Mouse (Mus musculus) embryonic fibroblast, embryonic 13.5 days (primary cell): ENCODE data around the gene Cryge. TPM values are rescaled to one million over a fixed set of nuclear protein-coding genes. Genes with fewer than 3 reads are reported as not detected.

Source experiments
- H3K27ac ChIP-seq: 2 replicates; pipeline ENCODE4 v1.5.1; 2012; ENCODE audit warnings: low read length, control low read depth, inconsistent platforms; ENCODE audit not compliant: insufficient read depth
- H3K4me1 ChIP-seq: 2 replicates; pipeline ENCODE4 v1.6.1; 2011; ENCODE audit warnings: low read length; ENCODE audit not compliant: control insufficient read depth, insufficient read depth
- H3K4me3 ChIP-seq: 2 replicates; pipeline ENCODE4 v1.5.1; 2011; ENCODE audit warnings: mild to moderate bottlenecking, control low read depth, low read length; ENCODE audit not compliant: insufficient read depth
- CTCF ChIP-seq: IDR thresholded peaks from 2 replicates; pipeline ENCODE4 v1.5.1; 2011; ENCODE audit warnings: mild to moderate bottlenecking, control low read depth, low read length, moderate library complexity, borderline replicate concordance; ENCODE audit not compliant: insufficient read depth
- POLR2A ChIP-seq: IDR thresholded peaks from 2 replicates; pipeline ENCODE4 v1.6.1; 2011; ENCODE audit warnings: low read depth, mild to moderate bottlenecking, control low read depth, low read length, moderate library complexity
- polyA plus RNA-seq: library from polyadenylated mRNA; stranded (reverse); fragments of >200 nt; gene quantifications from 2 replicates; pipeline ENCODE4 v1.2.4, GENCODE M21; 2011; ENCODE audit warnings: low read depth; ENCODE audit not compliant: missing spikeins, insufficient read length

Gene Cryge
- polyA plus RNA-seq, 1 experiment, result not detected

GRCm38 (mm10) chr1:65032641-65033040 is 18.3 kb downstream of the Cryge start, which contains the start of gene Akr1cl:
Gene Akr1cl, minus strand, starts transcription at chr1:65032759.
- Histone ChIP-seq H3K4me3 (no peak within 1 kb of the TSS), H3K27ac (no peak within 1 kb of the TSS), H3K4me1 (no peaks in the 10 kb centered on the region)
- TF ChIP-seq POLR2A, result no peak
- no peak for TF ChIP-seq CTCF

DNA sequence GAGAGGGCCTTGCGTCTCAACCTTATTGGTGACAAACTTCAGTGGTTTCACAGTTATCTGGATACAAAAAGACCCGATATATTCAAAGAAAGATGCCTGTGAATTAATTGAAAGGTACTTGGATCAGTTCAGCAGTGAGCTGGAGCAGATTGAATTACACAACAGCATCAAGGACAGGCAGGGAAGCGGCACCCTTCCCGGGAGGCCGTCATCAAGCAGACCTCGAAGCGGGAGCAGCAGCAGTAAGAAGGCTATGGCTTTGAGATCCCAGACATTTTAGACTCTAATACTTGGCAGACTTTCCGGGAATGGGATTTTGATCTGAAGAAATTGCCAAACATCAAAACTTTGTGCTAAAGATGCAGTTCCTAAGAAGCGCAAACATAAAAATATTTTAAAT is 22.7 kb downstream of the Cryge start:
- TF ChIP-seq POLR2A (no peak), CTCF (no peak)
- H3K27ac ChIP-seq, result no peak overlapping the region
- H3K4me3 ChIP-seq, result no peak overlapping the region
- no peaks in the 10 kb centered on the region for H3K4me1 ChIP-seq

DNA sequence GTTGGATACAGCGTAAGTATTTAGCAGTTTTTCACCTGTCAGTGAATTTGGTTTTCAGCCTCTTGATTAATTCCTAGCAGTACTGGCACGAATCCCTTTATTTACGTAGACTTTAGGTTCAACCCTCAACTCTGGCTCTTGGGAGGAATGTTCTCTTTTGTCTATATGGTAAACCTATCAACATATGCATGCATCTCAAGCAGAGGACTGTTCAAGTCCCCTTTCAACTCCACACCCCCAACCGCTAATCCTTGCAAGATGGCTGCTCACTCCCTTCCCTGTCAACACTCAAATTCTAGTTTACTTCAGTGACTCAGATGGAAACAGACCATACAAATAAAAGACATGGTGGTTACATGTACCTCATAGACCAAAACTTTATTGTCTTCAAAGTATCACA is 38.2 kb downstream of the Cryge start:
- Histone ChIP-seq H3K4me1 (no peaks in the 10 kb centered on the region), H3K27ac (no peak overlapping the region), H3K4me3 (no peak overlapping the region)
- TF ChIP-seq POLR2A, result no peak
- no peak for TF ChIP-seq CTCF

- no peak overlapping the region for H3K27ac ChIP-seq
- no peak overlapping the region for H3K4me3 ChIP-seq
- H3K4me1 ChIP-seq, result no peaks in the 10 kb centered on the region
- no peak for TF ChIP-seq POLR2A
- TF ChIP-seq CTCF, result peak; percentile 49; the same call in 1 of the 2 replicates
Measured at GRCm38 (mm10) chr1:65010153-65010552, 40.8 kb downstream of the Cryge start.

DNA sequence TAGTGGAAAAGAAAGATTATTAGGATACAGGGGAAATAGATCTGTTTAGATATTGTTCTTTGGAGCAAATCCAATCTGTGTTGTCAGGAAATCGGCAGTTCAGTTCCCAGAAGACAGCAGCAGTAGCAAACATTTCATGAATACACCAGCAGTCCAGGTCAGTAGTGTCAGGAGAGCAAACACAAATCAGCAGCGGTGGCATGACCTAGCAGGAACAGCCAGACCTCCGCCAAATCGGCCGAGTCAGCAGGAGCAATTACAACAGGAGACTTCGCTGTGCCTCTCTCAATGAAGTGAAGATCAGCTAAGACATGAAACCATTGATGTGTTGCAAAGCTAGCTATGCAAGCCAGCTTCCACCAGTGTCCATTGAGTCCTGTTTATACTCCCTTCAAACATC is 45.4 kb downstream of the Cryge start:
- Histone ChIP-seq H3K4me1 (no peaks in the 10 kb centered on the region), H3K4me3 (no peak overlapping the region), H3K27ac (no peak overlapping the region)
- no peak for TF ChIP-seq POLR2A
- no peak for TF ChIP-seq CTCF

- no peak for TF ChIP-seq CTCF
- TF ChIP-seq POLR2A, result no peak
- no peaks in the 10 kb centered on the region for H3K4me1 ChIP-seq
- no peak overlapping the region for H3K27ac ChIP-seq
- H3K4me3 ChIP-seq, result no peak overlapping the region
Measured at GRCm38 (mm10) chr1:65004526-65004925, 46.4 kb downstream of the Cryge start.

Other genes starting within 250 kb of the Cryge start
- 6.5 and 8.2 TPM in 2 replicates for gene Plekhm3, start 94.3 kb downstream of the Cryge start, polyA plus RNA-seq
- not detected in 2 replicates for gene Akr1cl, start 18.4 kb downstream of the Cryge start, polyA plus RNA-seq
- gene Crygd, start 12.3 kb upstream of the Cryge start, polyA plus RNA-seq, result not detected in 2 replicates
- gene Crygc, start 22.5 kb upstream of the Cryge start, polyA plus RNA-seq, result not detected in 2 replicates
- not detected in 2 replicates for gene Crygb, start 31.1 kb upstream of the Cryge start, polyA plus RNA-seq
- not detected in 2 replicates for gene Cryga, start 52.2 kb upstream of the Cryge start, polyA plus RNA-seq
- not detected in 2 replicates for gene Gm28845, start 68.4 kb upstream of the Cryge start, polyA plus RNA-seq
- gene D630023F18Rik, start 72.1 kb upstream of the Cryge start, polyA plus RNA-seq, result 0.32 TPM in 1 of 2 replicates, not detected in the other
- 91.9 and 106 TPM in 2 replicates for gene Idh1, start 135.4 kb upstream of the Cryge start, polyA plus RNA-seq
- gene Pikfyve, start 135.5 kb upstream of the Cryge start, polyA plus RNA-seq, result 30.2 and 34.6 TPM in 2 replicates
- not detected in 2 replicates for gene Pth2r, start 230.9 kb upstream of the Cryge start, polyA plus RNA-seq